Mouse (Mus musculus) monocyte, adult 2 months (primary cell): ENCODE results near the gene Nudt17.
"Not testable (repeated sequence)": the region's sequence is repeated elsewhere in the genome, so short reads cannot be mapped to it uniquely, and the experiment has no call there.

Experiments
- DNase-seq, 2 experiments: peaks; one replicate each; pipeline ENCODE4 v3.0.0; 2022; ENCODE audit warnings: low spot score in 2 of 2, low read depth in 1 of 2

The Nudt17 gene

DNA sequence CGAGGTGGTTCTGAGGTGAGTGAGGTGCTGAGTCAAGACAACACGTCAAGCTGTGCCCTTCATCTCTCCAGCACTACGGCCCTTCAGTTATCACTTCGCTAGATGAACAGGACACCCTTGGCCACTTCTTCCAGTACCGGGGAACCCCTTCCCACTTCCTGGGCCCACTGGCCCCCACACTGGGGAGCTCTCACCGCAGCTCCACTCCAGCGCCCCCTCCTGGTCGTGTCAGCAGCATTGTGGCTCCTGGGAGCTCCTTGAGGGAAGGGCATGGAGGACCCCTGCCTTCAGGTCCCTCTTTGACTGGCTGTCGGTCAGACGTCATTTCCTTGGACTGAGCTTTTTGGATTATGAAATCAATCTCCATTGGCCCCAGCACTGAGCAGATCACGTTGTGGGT, 3.6 kb downstream of the Nudt17 start:
- DNase-seq: no peak

DNA sequence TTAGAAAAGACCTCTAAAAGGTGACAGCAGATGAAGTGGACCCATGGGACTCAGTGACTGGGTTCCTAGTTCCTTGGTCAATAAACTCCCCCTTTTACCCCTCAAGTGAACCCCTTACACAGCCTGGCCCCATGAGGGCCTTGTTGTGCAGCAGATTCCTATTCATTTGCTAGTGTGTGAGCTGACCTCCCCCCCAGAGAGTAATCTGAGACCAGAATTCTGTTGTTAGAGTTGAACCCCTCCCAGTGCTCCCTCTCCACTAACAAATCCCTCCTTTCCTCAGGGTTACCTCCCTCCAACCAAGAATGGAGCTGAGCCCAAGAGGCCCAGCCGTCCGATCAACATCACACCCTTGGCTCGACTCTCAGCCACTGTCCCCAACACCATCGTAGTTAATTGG, 7.4 kb downstream of the Nudt17 start:
- DNase-seq: no peak

DNA sequence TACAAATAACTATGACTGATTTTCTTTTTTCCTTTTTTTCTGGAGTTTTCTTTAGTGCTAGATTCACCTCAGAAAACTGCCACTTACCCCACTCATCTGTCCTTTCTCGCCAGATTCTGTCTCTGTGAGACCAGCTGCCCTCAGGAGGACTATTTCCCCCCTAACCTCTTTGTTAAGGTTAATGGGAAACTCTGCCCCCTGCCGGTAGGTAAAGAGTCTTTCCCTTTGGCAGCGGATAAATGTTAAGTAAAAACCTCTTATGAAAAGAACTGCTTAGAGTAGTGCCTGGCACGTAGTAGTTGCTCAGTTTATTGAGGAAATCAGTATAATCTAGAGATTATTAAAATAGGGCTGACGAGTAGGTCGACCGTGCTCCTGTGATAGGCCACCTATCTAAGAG, 8.0 kb downstream of the Nudt17 start:
- DNase-seq: no peak

DNA sequence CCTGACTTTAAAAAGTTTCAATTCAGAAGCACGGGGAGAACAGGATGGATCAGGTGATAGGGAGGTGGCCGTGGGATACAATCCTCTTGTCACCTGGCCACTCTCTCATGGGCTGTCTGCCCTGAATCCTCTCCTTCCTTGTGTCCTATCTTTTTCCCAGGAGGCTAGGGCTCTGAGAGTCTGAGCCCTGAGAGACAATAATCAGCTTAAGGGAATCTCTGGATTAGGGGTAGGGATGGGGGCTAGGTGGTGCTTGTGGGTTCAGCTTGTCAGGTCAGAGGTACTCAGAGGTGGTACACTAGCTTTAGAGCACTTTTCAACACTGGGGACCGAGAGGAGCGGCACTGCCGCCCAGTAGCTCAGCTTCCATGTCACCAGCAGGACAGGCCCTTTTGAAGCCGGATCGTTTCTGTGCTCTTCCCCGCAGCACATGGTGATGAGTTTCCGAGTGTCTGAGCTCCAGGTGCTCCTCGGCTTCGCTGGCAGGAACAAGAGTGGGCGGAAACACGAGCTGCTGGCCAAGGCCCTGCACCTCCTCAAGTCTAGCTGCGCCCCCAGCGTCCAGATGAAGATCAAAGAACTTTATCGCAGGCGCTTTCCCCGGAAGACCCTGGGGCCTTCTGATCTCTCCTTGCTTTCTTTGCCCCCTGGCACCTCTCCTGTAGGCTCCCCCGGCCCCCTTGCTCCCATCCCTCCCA, 9.2 kb downstream of the Nudt17 start:
- no peak for DNase-seq

DNA sequence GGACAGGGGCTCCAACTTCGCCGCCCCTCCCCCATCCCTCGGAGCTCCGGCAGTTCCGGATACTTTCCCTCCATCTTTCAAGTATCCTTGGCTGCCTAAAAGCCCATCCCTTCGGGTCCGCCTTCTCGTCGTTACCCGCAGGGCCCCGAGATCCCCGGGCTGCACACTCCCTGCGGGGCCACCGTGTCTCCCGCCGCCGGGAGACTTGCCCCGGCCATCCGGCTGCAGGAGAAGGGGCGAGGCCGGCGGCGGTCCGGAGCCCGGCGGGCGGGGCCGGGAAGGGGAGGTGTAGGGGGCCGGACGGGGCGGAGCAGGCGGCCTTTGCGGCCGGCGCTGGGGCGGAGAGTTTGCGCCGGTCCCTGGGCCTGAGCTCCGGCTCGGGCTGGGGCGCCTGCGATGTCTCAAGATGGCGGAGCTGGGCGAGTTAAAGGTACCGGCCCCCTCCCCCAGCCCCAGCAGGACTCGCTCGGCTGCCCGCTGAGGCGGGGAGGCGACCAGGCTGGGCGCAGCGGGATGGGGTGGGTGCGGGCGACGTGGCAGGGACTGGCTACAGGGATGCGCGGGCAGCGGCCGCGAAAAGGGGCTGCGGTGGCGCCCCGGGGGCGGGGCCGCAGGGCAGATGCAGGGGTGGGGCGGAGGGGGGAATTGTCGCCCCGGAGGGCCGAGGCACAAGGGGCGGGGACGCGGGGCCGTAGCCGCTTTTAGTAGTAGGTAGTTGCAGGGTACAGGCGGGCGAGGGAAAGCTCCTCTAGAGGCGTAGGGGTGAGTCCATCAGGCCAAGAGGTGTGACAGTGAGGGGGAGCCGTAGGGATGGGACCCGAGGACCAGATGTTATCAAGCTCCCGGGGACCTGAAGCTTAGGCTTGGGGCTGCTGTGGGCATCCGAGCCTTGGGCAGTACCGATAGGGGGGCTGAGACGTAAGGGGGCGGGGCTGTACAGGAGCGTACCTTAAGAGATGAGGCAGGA, 11.3 kb downstream of the Nudt17 start:
- DNase-seq: peak; percentile 66 to 80

DNA sequence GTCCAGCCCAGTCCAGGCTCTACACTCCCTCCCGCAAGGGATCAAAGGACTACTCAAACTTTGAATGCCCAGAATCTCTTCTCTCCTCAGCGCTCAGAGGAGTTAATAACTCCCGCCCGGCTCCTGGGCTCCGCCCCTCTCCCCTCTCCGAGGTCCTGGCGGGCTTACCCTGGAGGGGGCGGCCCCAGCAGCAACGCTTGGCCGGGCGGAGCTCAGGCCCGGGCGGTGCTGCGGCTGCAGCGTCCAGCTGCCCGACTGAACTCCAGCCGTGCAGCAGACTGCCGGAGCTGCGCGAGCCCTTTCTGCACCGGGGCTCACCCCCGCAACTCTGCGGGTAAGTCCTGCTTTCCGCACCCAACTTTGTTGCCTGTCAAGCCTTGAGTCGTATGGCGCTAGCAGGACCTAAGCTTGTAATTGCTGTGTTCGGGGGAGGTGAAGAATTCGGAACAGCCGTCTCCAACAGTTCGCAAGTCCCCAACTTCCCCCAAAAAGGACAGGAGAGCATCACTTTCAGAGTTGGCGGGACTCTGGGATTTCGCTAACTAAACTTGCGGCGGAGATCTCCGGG, 12.1 kb downstream of the Nudt17 start, which contains the start of gene Pias3:
Gene Pias3, plus strand, starts transcription at position 187 of the 568 bp plus-strand sequence.
- DNase-seq: peak; percentile 40 to 57

DNA sequence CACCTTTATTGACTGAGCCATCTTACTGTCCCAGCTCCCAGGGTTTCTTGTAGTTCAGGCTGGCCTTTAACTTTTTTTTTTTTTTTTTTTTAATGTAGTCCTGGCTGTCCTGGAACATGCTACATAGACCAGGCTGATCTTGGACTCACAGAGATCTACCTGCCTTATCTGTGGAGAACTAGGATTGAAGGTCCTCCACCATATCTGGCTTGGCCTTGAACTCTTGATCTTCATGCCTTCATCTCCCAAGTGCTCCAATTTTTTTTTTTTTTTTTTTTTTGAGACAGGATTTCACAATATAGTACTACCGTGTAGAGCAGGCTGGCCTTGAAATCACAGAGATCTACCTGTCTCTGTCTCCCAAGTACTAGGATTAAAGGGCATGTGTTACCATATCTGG, 14.8 kb downstream of the Nudt17 start:
- DNase-seq: no peak

DNA sequence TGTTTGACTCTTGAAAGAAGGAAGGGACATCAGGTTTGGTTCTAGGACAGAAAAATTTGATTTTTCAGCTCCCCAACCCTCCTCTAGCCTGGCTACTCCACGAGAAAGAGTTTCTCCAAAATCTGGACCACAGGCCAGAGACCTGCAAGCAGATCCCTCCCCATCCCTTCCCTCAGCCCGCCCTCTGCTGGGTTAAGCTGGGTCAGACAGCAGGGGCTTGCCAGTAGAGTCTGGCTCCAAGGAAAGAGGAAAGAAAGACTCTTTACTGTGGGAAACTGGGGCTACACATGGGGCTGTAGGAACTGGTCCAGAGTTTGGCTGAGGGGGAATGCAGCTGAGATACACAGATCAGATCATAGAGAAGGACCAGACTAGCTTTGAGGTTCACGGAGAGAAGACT, 15.9 kb downstream of the Nudt17 start:
- no peak for DNase-seq

DNA sequence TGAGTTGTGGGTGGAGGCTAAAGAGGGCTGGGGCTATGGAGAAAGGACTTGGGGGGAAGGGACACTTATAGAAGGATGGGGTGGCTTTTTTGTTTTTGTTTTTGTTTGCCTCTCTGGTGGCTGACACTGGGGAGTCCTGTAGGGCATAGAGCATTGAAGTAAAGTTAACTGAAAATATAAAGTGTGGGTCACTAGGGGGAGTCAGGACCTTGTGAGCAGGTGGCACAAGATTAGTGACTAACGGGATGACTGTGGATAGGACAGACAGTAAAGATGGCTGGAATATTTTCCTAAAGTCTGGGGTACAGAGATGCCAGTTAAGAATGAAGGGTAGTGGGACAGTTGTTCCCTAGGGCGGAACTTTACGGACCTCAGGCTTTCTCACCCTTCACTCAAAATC, 18.1 kb downstream of the Nudt17 start:
- no peak for DNase-seq

DNA sequence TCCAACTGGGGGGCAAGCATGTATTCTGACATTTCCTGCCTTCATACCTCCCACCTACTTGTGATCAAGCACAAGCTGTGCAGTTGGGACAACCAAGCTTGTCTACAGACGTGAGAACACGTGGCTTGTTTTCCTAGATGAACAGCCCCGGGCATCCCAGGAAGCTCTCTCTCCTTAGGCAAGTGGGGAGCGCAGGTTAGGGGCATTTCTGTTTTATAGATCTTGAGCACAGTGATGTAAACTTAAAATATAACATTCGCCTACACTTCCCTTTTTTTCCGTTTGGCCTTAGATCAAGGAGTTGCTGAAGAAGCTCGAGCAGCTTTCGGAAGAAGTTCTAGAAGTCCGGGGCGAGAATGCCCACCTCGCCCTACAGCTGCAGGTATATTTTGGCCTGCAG, 19.5 kb downstream of the Nudt17 start:
- no peak for DNase-seq

DNA sequence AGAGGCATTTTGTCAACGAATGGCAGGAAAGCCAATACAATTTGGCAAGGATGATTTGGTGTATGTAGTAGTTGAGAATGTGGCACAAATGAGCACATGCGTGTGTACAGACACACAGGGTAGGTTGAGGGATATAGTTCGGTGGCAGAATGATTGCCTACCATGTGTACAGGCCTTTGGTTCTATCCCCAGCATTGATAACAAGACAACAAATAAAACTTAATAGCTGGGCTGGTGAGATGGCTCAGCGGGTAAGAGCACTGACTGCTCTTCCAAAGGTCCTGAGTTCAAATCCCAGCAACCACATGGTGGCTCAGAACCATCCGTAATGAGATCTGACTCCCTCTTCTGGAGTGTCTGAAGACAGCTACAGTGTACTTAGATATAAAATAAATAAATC, 22.3 kb downstream of the Nudt17 start:
- DNase-seq: not testable (repeated sequence)

DNA sequence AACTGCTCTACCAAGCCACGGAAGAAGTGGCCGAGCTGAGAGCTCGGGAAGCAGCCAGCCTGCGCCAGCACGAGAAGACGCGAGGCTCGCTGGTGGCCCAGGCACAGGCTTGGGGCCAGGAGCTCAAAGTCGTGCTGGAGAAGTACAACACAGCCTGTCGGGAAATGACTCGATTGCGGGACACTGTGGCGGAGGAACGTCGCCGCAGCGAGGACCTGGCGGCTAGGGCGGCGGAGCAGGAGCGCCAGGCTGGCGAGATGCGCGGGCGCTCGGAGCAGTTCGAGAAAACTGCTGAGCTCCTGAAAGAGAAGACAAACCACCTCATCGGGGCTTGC, 23.6 kb downstream of the Nudt17 start:
- DNase-seq: no peak

DNA sequence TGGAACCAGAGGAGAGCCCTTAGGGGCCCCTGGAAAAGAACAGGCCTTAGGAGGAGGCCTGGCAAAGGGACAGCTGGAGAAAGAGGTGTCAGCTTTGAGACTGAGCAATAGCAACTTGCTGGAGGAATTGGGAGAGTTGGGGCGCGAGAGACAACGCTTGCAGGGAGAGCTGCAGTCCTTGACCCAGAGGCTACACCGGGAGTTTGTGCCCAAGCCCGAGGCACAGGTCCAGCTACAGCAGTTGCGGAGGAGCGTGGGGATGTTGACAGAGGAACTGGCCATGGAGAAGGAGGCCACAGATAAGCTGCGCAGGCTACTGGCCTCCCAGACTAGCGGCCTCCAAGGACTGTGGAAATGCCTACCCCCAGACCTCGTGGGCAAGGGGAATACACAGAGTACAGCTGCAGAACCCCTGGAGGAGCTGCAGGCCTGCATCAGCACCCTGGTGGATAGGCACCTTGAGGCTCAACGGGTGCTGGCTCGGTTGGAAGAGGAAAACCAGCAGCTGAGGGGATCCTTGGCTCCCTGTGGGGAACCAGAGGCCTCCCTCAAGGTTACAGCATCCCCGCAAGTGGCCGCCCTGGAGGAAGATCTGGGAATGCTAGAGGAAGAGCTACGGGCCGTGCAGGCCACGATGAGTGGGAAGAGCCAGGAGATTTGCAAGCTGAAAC, 24.1 kb downstream of the Nudt17 start:
- no peak for DNase-seq

DNA sequence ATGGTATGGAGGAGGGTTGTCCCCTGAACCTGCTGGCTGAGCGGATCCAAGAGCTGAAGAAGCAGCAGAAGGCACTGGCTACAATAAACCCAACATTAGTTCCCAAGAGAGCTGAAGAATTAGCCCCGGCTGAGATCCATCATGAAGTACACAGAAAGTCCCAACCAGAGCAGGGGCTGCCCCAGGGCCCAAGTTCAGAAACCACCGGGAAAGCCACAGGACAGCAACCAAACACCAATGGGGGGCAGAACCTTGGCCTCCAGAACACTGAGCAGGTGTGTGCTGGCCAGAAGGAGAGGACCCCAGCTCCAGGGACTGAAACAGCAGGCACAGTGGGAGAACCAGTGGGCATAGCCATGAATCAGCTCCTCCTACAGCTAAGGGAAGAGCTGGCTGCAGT, 24.9 kb downstream of the Nudt17 start:
- no peak for DNase-seq

DNA sequence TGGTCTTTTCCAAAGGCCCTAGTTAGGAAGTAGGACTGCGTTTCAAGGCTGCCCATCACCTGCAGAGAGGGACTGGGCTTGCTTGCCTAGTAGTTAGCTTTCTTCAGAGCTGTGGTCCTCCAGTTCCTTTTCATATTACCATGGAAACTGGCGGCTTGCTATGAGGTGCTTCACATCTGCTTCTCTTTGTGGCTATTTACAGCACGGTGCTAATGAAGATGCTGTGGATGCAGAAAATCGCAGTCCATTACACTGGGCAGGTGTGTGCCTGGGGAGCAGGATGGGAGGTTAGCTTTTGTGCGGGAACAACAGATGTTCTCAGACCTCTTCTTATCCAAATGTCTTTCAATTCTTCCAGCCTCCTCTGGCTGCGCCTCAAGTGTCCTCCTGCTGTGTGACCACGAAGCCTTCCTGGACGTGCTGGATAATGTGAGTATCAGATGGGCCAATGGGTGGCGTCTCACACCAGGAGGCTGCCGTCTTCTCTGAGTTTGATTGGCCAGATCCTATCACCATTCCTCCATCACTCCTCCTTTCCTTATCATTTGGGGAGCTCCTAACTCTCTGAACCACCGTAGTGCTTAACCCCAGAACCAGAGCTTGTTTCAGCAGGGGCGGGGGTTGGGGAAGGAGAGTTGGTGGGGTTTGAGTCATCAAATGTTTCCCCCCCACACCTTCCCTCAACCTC, 27.9 kb downstream of the Nudt17 start:
- DNase-seq: no peak

DNA sequence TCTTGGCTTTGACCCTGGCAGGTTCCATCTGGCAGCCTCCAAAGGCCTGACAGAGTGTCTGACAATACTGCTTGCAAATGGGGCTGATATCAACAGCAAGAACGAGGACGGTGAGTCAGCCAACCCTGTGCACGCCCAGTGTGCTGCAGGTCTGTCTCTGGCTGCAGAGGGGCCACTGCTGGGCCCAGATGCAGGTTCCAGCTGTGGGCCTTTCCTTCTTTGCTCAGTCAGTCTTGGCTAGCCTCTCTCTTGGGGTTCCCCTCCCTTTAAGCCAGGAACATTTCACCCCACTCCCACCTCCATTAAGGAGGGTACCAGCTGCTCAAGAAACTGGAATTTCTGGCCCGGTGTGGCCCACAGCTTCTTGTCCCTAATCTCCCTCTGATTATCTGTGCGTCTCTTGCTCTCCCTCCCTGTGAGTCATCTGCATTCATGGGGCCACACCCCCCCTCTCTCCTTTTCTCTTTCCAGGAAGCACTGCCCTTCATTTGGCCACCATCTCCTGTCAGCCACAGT, 29.1 kb downstream of the Nudt17 start:
- no peak for DNase-seq

DNA sequence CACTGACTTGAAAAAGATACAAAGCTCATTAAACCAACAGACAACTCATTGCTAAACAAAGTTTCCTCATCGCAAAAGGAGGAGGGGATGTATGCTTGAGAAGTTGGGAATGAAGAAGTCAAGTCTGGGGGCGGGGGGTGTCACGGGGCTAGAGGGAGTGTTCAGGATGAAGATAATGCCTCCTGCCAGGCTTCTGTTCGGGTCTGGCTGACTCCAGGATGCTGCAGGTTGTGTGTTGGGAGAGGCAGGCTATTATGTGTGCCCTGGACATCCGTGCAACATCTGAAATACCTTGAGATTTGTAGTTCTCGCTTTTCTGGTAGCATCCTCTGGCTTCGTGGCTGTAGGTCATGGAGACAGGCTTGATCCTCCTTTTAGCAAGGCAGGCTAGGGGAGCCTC, 29.9 kb downstream of the Nudt17 start:
- DNase-seq: no peak

DNA sequence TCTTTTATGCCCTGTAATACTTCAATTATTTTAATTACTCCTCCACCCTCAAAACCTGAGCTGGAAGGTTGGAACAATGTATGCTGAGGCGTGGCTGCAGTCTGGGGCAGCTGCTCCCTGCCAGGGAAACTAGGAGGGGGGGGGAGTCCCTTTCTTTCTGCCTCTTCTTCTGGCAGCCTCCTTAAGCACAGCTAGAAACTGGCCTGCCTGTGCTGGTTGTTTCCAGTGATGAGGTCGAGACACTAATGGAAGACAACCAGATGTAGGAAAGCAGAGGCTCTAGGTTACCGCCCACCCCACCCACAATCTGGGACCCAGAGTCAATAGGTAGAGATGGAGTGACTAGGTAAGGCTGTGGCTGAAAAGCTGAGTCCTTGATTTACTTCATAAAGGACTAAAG, 32.7 kb downstream of the Nudt17 start:
- DNase-seq: no peak

DNA sequence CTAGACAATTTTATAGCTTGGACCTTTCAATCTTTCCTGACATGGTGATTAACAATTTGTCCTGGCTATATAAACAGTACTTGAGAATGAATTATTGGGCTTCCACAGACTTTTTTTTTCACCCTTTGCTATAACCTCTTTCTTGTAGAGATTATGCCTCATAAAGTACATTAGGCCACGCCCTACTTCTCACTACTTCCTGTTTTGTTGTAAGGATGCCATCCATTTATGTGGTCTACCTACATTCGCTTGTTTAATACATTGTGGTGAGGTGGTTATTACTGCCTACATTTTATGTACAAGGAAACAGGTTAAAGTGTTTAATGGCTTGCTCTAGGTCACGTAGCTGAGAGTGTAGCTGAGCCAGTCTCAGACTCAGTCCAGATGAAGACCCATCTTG, 33.2 kb downstream of the Nudt17 start:
- no peak for DNase-seq

DNA sequence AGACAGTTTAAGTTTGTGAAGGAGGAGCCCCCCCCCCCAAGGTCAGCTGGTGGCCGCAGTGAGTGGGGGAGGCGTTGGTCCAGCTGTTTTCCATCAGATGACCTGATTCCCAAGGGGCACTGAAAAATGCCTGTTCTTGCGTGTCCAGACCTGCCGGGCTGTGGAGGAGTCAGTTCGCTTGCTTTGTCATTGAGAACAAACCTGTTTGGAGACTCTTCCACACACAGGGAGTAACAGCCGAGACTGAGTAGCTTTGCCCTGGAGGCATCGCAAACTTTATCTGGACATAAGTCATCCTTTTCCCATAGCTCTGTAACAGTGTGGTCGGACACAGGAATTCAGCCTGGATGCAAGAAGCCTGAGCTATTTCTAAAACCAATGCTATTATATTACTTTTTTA, 33.9 kb downstream of the Nudt17 start:
- DNase-seq: no peak

DNA sequence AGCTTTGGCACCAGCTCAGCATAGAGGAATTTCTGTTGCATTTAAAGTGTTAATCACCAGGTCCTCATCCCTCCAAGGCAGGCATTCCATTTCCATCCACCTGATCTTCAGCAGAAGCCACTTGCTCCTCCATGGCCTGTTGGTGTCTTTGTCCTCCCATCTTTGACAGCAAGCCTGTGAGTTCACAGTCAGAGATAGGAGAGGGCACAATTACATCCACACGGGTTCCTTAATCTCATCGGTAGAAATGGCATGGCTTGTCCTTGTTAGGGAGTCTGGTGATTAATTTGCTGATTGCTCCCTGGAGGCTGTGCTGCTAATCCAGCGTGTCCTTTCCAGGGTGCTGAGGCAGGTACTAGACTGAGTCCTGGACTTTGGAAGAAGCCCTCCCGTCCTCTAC, 34.8 kb downstream of the Nudt17 start:
- no peak for DNase-seq
